Mouse (Mus musculus): ENCODE results near the gene Fdps.

- no peak for TF ChIP-seq CTCF (IDR thresholded peaks at IDR 0.05; ENCODE audit: borderline replicate concordance, extremely low read depth, insufficient read depth, insufficient read length)
- no peak for TF ChIP-seq POLR2A (IDR thresholded peaks at IDR 0.05; ENCODE audit: borderline replicate concordance, extremely low read depth, insufficient read depth, insufficient read length, poor library complexity, severe bottlenecking)
These were observed 28.1 kb upstream of the Fdps start for GRCm38 (mm10) chr3:89129908-89130307.
